Mouse (Mus musculus): ENCODE data around the gene Tmco4. TPM values are rescaled to one million over a fixed set of nuclear protein-coding genes. Genes with fewer than 3 reads are reported as not detected.

Gene Tmco4
- total RNA-seq, 4 experiments from 2014 or later, result 19.1 to 23.0 (median 21.1) TPM

GRCm38 (mm10) chr4:139064831-139065230 lies 92.1 kb downstream of the Tmco4 start:
- DNase-seq, result no peak

DNA sequence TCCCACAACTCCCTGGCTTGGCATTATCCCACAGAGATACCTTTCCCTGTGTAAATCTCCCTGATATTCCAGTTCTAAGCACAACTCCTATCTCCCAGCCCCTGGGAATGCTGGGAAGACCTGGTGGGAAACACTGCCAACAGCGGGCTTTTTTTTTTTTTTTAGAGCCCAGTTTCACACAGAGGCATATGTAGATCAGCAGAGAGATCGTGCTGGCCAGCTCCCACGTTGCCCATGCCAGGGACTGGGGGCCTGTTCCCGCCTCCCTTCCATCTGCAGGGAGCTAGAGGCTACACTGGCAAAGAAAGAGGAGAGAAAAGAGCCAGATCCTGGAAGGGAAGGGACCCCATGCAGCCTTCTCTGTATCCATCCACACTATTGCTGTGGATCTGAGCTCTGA lies 95.6 kb downstream of the Tmco4 start:
- DNase-seq, result no peak

- no peak for DNase-seq
Observed at GRCm38 (mm10) chr4:139074060-139074459, 101.4 kb downstream of the Tmco4 start.

DNA sequence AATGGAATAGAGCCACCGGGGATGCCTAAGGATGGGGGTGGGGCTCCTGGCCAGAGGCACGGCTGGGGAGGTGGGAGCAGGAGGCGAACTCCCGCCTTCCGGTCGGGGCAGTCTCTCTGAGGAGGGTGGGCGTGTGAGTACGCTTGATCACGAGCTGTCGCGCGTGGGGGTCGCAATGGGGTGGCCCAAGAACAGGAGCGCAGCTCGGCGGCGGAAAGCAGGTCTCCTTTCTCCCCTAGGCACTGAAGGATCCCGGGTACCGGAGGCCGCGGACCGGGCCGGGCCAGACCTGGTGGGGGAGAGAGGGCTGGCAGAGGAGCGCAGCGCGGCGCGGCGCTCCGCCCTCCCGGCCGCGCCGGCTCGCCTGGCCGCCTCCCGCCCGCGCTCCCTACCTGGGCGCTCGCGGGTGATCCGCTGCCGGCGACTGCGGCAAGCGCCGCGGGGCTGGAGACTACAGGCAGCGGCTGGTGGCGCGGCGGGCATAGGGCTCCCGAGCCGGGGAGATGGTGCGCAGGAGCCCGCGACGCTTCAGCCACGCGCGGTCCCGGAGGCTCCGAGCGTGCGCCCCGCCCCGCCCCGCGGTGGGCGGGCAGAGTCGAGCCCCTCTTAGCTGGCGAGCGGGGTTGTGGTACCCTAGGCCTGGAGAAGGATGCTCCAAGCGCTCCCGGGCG lies 102.5 kb downstream of the Tmco4 start, which contains the start of gene Htr6:
Gene Htr6 (minus strand): TSS at position 530 of the 671 bp plus-strand sequence.
- no peak for DNase-seq

DNA sequence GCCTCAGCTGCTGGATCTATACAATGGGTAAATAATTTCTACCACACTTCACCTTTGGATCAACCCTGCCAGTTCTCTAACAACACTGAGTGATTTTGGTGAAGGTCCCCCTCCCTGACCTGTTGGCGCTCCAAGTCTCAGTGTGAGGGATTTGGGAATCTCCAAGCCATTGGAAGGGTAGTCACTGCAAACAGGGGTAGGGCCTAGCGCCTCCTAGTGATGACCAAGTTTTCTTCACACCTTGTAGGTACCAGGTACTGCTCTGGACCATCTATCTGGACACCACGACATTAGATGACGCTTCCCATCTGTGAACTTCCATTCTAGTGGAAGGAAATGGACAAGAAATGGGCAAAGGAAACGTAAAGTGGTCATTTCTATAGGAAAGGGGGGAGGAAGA lies 103.2 kb downstream of the Tmco4 start:
- DNase-seq, result no peak

DNA sequence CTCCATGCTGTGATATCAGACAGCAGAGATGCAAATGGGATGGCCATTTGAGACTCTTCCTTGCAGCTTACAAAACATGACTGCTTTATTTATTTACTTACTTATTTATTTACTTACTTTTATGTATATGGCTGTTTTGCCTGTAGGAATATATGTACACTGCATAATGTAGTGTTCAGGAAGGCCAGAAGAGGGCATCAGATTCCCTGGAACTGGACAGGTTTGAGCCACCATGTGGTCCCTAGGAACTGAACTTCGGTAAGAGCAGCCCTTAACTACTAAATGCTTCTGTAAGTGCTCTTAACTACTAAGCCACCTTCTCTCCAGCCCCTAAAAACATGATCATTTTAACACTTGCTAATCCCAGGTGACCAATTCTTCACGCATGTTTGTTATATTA lies 105.6 kb downstream of the Tmco4 start:
- DNase-seq, result no peak

DNA sequence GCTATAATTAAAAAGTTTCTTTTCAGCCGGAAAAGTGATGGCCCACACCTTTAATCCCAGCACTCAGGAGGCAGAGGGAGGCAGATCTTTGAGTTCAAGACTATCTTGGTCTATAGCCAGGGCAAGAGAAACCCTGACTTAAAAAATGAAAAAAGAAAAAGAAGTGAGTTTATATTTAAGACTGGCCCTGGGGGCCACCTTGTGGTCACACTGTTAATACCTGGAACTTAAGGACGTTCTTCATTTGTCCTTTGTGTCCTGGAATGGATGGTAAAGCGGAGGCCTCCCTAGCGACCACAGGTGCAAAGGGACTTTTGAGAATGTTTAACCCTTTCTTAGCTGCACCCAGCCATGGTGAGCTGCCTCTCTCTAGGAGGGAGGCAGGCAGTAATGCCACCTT lies 106.0 kb downstream of the Tmco4 start:
- no peak for DNase-seq

GRCm38 (mm10) chr4:139079439-139079838 lies 106.8 kb downstream of the Tmco4 start:
- DNase-seq, result no peak

GRCm38 (mm10) chr4:139080259-139080658 lies 107.6 kb downstream of the Tmco4 start:
- no peak for DNase-seq

- DNase-seq, result peak; percentile 44
Observed at GRCm38 (mm10) chr4:139081270-139081931, 108.7 kb downstream of the Tmco4 start.

GRCm38 (mm10) chr4:139082790-139083564 lies 110.3 kb downstream of the Tmco4 start:
- no peak for DNase-seq

- DNase-seq, result no peak
Observed at GRCm38 (mm10) chr4:139085337-139085736, 112.6 kb downstream of the Tmco4 start.

- DNase-seq, result peak; percentile 66
Observed at GRCm38 (mm10) chr4:139086037-139086436, 113.3 kb downstream of the Tmco4 start.

DNA sequence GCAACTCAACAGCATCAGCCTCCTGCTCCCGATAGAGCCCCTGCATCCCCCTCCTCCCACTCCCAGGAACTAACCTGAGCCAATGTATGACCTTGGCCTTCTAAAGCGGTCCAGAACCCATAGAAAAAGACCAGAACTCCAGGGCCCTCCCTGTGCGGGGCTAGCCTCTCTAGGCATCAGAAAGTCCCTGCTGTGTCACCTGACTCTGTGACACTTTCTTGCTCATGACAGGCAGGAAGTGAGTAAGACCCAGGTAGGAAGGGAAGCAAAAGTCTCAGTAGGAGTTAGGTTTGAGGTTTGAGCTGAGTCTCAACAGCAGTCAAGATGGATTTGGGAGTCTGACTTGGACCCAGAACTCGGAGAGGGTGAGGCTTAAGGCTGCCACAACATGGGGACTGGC lies 114.3 kb downstream of the Tmco4 start:
- no peak for DNase-seq

- DNase-seq, result no peak
Observed at GRCm38 (mm10) chr4:139088982-139089671, 116.4 kb downstream of the Tmco4 start.

DNA sequence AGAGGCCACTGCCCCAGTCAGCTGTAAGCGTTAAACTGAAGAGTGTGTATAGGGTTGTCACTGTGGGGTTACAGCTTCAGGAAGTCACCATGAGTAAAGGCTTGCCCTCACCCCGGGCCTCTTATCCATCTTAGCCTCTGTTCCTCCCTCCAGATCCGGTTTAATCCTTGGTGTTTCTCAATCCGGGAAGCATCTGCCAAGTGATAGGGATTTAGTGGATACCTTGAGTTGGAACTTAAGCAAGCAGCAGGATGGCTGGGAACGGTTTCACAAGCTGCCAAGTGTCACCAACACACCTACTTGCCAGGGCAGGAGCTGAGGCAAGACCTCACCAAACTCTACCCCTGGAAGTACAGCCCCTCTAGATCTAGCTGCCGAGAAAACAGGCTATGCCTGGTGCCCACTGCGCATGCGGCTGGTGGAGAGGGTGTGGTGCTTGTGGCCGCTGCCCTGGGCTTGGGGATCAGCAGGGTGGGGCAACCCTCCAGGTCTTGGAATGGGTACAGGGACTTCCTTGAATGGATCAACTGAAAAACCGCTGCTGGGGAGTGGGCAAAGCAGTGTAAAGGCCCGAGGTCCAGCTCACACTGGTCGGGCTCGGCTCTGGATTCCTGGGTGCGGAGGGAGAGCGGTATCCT lies 117.7 kb downstream of the Tmco4 start:
- DNase-seq, result no peak

DNA sequence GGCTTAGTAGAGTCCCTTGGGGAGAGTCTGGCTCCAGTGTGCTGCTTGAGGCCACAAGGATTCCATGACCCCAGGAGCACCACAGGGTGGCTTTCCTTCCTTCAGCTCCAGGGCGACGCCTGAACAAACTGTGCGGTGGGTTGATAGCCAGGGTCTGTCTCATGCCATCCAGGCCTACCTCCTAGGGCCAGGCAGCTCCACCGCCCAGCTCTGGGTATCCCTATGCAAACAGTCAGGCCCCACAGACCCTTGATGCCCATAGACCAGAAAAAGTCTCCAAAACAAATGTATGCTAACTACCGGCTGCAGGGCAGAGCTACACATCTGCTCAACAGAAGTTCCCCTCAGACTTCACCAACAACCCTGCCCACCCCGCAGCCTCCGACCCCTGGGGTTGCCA lies 118.4 kb downstream of the Tmco4 start:
- no peak for DNase-seq

DNA sequence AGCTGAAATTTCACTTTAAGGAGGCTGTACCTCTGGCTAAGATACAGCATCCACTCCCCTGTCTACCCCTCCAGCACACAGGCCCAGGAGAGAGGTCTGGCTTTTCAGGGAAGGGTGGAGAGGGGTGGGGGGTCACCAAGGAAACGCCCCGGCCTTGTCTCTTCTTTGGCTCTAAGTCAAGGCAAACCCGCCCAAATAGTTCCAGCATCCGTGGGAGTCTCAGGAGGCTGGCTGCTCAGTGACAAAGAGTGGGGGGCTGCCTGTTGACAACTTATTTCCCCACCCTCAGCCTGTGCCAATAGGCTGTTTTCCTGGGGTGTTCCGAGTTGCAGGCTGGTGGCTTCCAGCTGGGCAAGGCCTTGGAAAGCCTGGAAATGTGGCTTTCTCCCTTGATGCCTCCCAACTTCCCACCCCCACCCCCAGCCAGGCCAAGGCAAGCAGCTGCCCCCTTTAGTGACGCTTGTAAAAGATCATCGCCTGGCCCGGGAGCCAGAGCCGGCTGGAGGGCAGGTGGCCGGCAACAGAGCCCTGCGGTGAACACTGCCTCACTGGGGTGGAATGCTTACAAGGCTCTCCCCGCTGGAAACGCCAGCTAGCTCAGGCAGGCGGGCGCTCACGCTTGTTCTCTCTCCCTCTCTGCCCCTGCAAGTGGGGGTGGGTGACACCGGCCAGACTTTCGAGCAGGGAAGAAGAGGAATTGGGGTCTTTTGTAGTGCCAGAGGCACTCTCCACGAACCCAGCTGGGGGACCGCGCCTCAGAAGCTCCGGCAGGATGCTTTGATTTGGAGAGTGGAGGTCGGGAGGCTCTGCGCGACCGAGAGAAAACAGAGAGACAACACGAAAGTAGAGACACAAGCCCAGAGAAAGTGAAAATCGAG lies 119.0 kb downstream of the Tmco4 start:
- no peak for DNase-seq

DNA sequence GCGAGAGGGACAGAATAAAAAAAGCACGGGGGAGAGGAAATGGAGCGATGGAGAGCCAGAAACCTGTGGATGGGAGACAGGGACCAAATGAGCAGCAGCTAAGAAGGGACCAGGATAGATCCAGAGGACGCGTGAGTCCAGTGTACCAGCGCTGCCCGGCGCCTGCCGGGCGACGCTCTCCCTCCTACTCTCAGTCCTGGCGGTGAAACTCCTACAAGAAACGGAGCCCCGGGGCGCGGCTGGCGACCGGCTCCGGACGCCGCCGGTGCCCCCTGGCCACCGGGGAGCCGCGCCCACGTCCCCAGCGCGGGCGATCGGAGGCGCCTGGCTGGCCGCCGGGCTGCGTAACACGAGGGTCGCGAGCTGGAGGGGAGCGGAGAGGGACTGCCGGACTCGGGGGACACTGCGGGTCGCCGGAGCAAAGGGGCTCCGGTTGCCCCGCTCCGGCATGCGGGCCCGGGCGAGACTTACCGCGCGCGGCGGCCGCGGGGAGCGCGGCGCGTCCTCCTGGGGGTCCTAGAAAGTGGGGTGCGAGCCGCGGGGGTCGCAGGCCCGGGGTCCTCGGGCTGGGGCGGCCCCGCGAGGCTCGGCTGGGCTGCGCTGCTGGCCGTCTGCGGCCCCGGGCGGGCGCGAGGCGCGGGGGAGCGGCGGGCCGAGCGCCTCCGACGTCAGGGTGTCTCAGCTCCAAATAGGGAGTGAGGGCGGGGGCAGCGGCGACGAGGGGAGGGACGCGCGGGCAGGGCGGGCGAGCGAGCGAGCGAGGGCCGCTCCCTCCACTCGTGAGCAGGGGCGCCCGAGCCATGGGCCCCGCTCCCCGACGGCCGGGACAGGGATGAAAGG lies 119.9 kb downstream of the Tmco4 start, which contains the start of gene Nbl1:
Gene Nbl1 (minus strand): TSS at position 638 of the 840 bp plus-strand sequence.
- peak; percentile 42 for DNase-seq

DNA sequence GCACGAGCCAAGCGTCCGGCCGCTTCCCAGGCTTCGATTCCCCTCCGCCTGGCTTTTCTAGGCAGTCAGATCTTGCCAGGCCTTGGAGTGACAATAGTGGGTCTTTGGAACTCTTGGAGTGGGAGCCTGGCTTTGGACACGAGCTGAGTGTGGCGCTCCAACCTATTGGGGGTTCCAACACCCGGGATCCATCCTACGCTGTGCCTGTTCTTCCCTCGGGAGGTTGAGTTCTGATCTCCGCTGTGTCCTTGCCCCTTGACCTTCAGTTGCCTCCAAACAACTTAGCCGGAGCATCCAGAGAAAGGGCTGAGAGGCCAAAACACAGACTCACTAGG lies 120.5 kb downstream of the Tmco4 start:
- no peak for DNase-seq
